Comparison of ENCODE assay signal across 21 mouse cellular contexts in the genomic region with DNA sequence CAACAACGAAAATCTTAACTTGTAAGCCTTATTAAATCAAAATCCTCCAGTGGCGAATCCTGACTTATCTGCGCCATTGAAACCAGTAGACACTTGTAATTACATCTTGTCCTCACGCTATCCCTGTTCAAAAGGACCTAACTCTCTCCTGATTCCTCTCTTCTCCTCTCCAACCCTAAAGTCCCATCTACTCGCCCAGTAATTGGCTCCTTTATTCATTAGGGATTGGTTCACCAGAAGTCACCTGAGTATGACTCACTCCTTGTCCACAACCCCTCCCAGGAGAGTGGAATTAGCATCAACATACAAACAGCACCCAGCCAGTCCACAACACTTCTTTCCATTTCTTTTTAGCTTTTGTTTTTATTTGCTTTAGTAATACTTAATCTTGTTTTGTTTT.
"Had no signal": no experiment of that assay in that cellular context is flagged by ENCODE, and none has a peak within 500 bp of the region (broad histone marks: within the 10 kb centered on the region; RNA-seq: fewer than 3 reads in every experiment).

No protein-coding gene starts in this region.

- H3K36me3 ChIP-seq: heart, embryonic 12.5 days; hindbrain, embryonic 10.5 days; hindbrain, embryonic 12.5 days; intestine, embryonic 15.5 days; limb, embryonic 10.5 days; limb, embryonic 12.5 days; liver, embryonic 12.5 days had no signal

- H3K4me3 ChIP-seq: heart, adult 2 months; heart, embryonic 12.5 days; hindbrain, embryonic 10.5 days; hindbrain, embryonic 12.5 days; intestine, embryonic 15.5 days; left cerebral cortex, adult 2 months; limb, embryonic 10.5 days; limb, embryonic 12.5 days; liver, embryonic 12.5 days had no signal

- H3K4me1 ChIP-seq: heart, embryonic 12.5 days; hindbrain, embryonic 10.5 days; hindbrain, embryonic 12.5 days; intestine, embryonic 15.5 days; limb, embryonic 10.5 days; limb, embryonic 12.5 days; liver, embryonic 12.5 days had no signal

- H3K9me3 ChIP-seq: heart, embryonic 12.5 days; hindbrain, embryonic 10.5 days; hindbrain, embryonic 12.5 days; intestine, embryonic 15.5 days; limb, embryonic 10.5 days; limb, embryonic 12.5 days; liver, embryonic 12.5 days had no signal

- DNase-seq: gastrocnemius, postnatal 14 days; gastrocnemius, postnatal 36 days; heart, adult 11 months; heart, adult 2 months; heart, postnatal 10 days; heart, postnatal 4 days; kidney, adult 18-20 months; kidney, adult 8-10 months; kidney, postnatal 10 days; kidney, postnatal 36 days; lung, adult 2 months had no signal

- H3K9ac ChIP-seq: heart, embryonic 12.5 days; hindbrain, embryonic 12.5 days; hindbrain, embryonic 14.5 days; intestine, embryonic 15.5 days; liver, embryonic 12.5 days; liver, embryonic 14.5 days had no signal

- H3K27me3 ChIP-seq: heart, embryonic 12.5 days; hindbrain, embryonic 12.5 days; intestine, embryonic 15.5 days; limb, embryonic 12.5 days had no signal

- H3K4me2 ChIP-seq: heart, embryonic 12.5 days; hindbrain, embryonic 12.5 days; hindbrain, embryonic 14.5 days; intestine, embryonic 15.5 days; limb, embryonic 12.5 days; liver, embryonic 12.5 days had no signal

- H3K27ac ChIP-seq: heart, adult 2 months; hindbrain, embryonic 10.5 days; hindbrain, embryonic 12.5 days; hindbrain, embryonic 14.5 days; intestine, embryonic 15.5 days; left cerebral cortex, adult 2 months; limb, embryonic 10.5 days; limb, embryonic 12.5 days; liver, embryonic 12.5 days; liver, embryonic 14.5 days had no signal
